Mouse (Mus musculus): ENCODE measurements around the gene Scap.
A peak's percentile ranks its signal among the peaks of the same experiment; 100 is the strongest.
"Not testable (repeated sequence)": the region's sequence is repeated elsewhere in the genome, so short reads cannot be mapped to it uniquely, and the experiment has no call there.

The Scap gene

GRCm38 (mm10) chr9:110384369-110384929 lies 51.4 kb downstream of the Scap start:
- no peak for DNase-seq (ENCODE audit: low spot score)

GRCm38 (mm10) chr9:110388011-110388410 lies 54.9 kb downstream of the Scap start:
- no peak for DNase-seq (ENCODE audit: low spot score)

- DNase-seq (ENCODE audit: low spot score) = no peak
These were observed 57.8 kb downstream of the Scap start for GRCm38 (mm10) chr9:110390843-110391242.

GRCm38 (mm10) chr9:110393295-110393694 lies 60.2 kb downstream of the Scap start:
- no peak for DNase-seq (ENCODE audit: low spot score)

- no peak for DNase-seq (ENCODE audit: low spot score)
These were observed 67.6 kb downstream of the Scap start for GRCm38 (mm10) chr9:110400650-110401049.

- no peak for DNase-seq (ENCODE audit: low spot score)
These were observed 69.6 kb downstream of the Scap start for GRCm38 (mm10) chr9:110402731-110403130.

GRCm38 (mm10) chr9:110403240-110403639 lies 70.2 kb downstream of the Scap start:
- not testable (repeated sequence) for DNase-seq (ENCODE audit: low spot score)

GRCm38 (mm10) chr9:110407311-110408098 lies 74.4 kb downstream of the Scap start:
- DNase-seq (ENCODE audit: low spot score) = peak; percentile 51

GRCm38 (mm10) chr9:110408099-110408773 lies 75.1 kb downstream of the Scap start, which contains the start of gene Ptpn23:
TSS of gene Ptpn23 (minus strand) at chr9:110408213.
- DNase-seq (ENCODE audit: low spot score) = peak; percentile 99

- DNase-seq (ENCODE audit: low spot score) = peak; percentile 94
These were observed 78.1 kb downstream of the Scap start for GRCm38 (mm10) chr9:110410908-110411887.

- no peak for DNase-seq (ENCODE audit: low spot score)
These were observed 79.8 kb downstream of the Scap start for GRCm38 (mm10) chr9:110412926-110413325.

GRCm38 (mm10) chr9:110413785-110414184 lies 80.7 kb downstream of the Scap start:
- DNase-seq (ENCODE audit: low spot score) = peak; percentile 70

- DNase-seq (ENCODE audit: low spot score) = no peak
These were observed 86.5 kb downstream of the Scap start, which contains the start of gene Ngp for GRCm38 (mm10) chr9:110419511-110420112. TSS of gene Ngp (plus strand) at chr9:110419747.

GRCm38 (mm10) chr9:110431241-110431640 lies 98.2 kb downstream of the Scap start:
- DNase-seq (ENCODE audit: low spot score) = no peak

GRCm38 (mm10) chr9:110433045-110433444 lies 100.0 kb downstream of the Scap start:
- DNase-seq (ENCODE audit: low spot score) = no peak

Data from embryo, embryonic 10.5 days (tissue).